Mouse (Mus musculus): ENCODE measurements around the gene Nceh1. TPM values are rescaled to one million over a fixed set of nuclear protein-coding genes. Genes with fewer than 3 reads are reported as not detected.
A peak's percentile ranks its signal among the peaks of the same experiment; 100 is the strongest.

The Nceh1 gene
- total and polyA plus RNA-seq, 2 experiments = 8.9 to 32.5 TPM

GRCm38 (mm10) chr3:27306815-27307214 is 124.0 kb downstream of the Nceh1 start:
- no peak for DNase-seq (ENCODE audit: extremely low read depth, low read depth, low spot score)
- Histone ChIP-seq H3K27me3 (ENCODE audit: control insufficient read depth, insufficient read depth, low read length) (no peaks in the 10 kb centered on the region), H3K4me1 (ENCODE audit: control insufficient read depth, insufficient read depth, low read length) (no peaks in the 10 kb centered on the region), H3K27ac (replicated peaks; ENCODE audit: insufficient read depth, low read depth, low read length) (no peak overlapping the region), H3K9ac (ENCODE audit: low read depth, low read length) (no peak overlapping the region), H3K79me2 (ENCODE audit: control insufficient read depth, insufficient read depth, low read length) (no peaks in the 10 kb centered on the region), H3K36me3 (ENCODE audit: control insufficient read depth, insufficient read depth, low read length) (no peaks in the 10 kb centered on the region), H3K4me3 (ENCODE audit: insufficient read depth, low read depth, low read length) (no peak overlapping the region)
- TF ChIP-seq CTCF (IDR thresholded peaks at IDR 0.05; ENCODE audit: low read depth, low read length) (no peak), POLR2A (IDR thresholded peaks at IDR 0.05; ENCODE audit: extremely low read depth, insufficient read depth, low read length) (no peak)
- 84% methylated on average over 10 of the region's 10 CpGs for WGBS

- no peak for TF ChIP-seq POLR2A (IDR thresholded peaks at IDR 0.05; ENCODE audit: extremely low read depth, insufficient read depth, low read length)
- no peak for TF ChIP-seq CTCF (IDR thresholded peaks at IDR 0.05; ENCODE audit: low read depth, low read length)
- H3K27ac ChIP-seq (replicated peaks; ENCODE audit: insufficient read depth, low read depth, low read length) = no peak overlapping the region
- H3K79me2 ChIP-seq (ENCODE audit: control insufficient read depth, insufficient read depth, low read length) = no peaks in the 10 kb centered on the region
- H3K9ac ChIP-seq (ENCODE audit: low read depth, low read length) = no peak overlapping the region
- H3K4me1 ChIP-seq (ENCODE audit: control insufficient read depth, insufficient read depth, low read length) = peaks cover 2% of the 10 kb centered on the region; the same call in 1 of the 2 replicates
- WGBS = 95% methylated on average over 7 of the region's 7 CpGs
- DNase-seq (ENCODE audit: extremely low read depth, low read depth, low spot score) = no peak
- no peaks in the 10 kb centered on the region for H3K27me3 ChIP-seq (ENCODE audit: control insufficient read depth, insufficient read depth, low read length)
- H3K4me3 ChIP-seq (ENCODE audit: insufficient read depth, low read depth, low read length) = no peak overlapping the region
- no peaks in the 10 kb centered on the region for H3K36me3 ChIP-seq (ENCODE audit: control insufficient read depth, insufficient read depth, low read length)
These were observed 128.2 kb downstream of the Nceh1 start for GRCm38 (mm10) chr3:27310973-27311372.

- no peaks in the 10 kb centered on the region for H3K27me3 ChIP-seq (ENCODE audit: control insufficient read depth, insufficient read depth, low read length)
- no peak overlapping the region for H3K4me3 ChIP-seq (ENCODE audit: insufficient read depth, low read depth, low read length)
- no peak for DNase-seq (ENCODE audit: extremely low read depth, low read depth, low spot score)
- H3K27ac ChIP-seq (replicated peaks; ENCODE audit: insufficient read depth, low read depth, low read length) = no peak overlapping the region
- no peak overlapping the region for H3K9ac ChIP-seq (ENCODE audit: low read depth, low read length)
- H3K79me2 ChIP-seq (ENCODE audit: control insufficient read depth, insufficient read depth, low read length) = no peaks in the 10 kb centered on the region
- H3K36me3 ChIP-seq (ENCODE audit: control insufficient read depth, insufficient read depth, low read length) = no peaks in the 10 kb centered on the region
- WGBS = 92% methylated on average over 4 of the region's 4 CpGs
- TF ChIP-seq POLR2A (IDR thresholded peaks at IDR 0.05; ENCODE audit: extremely low read depth, insufficient read depth, low read length) (no peak), CTCF (IDR thresholded peaks at IDR 0.05; ENCODE audit: low read depth, low read length) (no peak)
- H3K4me1 ChIP-seq (ENCODE audit: control insufficient read depth, insufficient read depth, low read length) = peaks cover 2% of the 10 kb centered on the region; the same call in 1 of the 2 replicates
These were observed 128.7 kb downstream of the Nceh1 start for GRCm38 (mm10) chr3:27311475-27311874.

GRCm38 (mm10) chr3:27314506-27315164 is 131.9 kb downstream of the Nceh1 start:
- Histone ChIP-seq H3K36me3 (ENCODE audit: control insufficient read depth, insufficient read depth, low read length) (no peaks in the 10 kb centered on the region), H3K4me1 (ENCODE audit: control insufficient read depth, insufficient read depth, low read length) (peaks cover 2% of the 10 kb centered on the region; the same call in 1 of the 2 replicates), H3K27ac (replicated peaks; ENCODE audit: insufficient read depth, low read depth, low read length) (no peak overlapping the region), H3K27me3 (ENCODE audit: control insufficient read depth, insufficient read depth, low read length) (no peaks in the 10 kb centered on the region), H3K9ac (ENCODE audit: low read depth, low read length) (no peak overlapping the region), H3K4me3 (ENCODE audit: insufficient read depth, low read depth, low read length) (no peak overlapping the region), H3K79me2 (ENCODE audit: control insufficient read depth, insufficient read depth, low read length) (no peaks in the 10 kb centered on the region)
- 45% methylated on average over 2 of the region's 2 CpGs for WGBS
- TF ChIP-seq CTCF (IDR thresholded peaks at IDR 0.05; ENCODE audit: low read depth, low read length) (0 out of 2 replicates have a peak, but pooled peaks have one; percentile 6), POLR2A (IDR thresholded peaks at IDR 0.05; ENCODE audit: extremely low read depth, insufficient read depth, low read length) (no peak)
- DNase-seq (ENCODE audit: extremely low read depth, low read depth, low spot score) = no peak

- no peaks in the 10 kb centered on the region for H3K36me3 ChIP-seq (ENCODE audit: control insufficient read depth, insufficient read depth, low read length)
- H3K79me2 ChIP-seq (ENCODE audit: control insufficient read depth, insufficient read depth, low read length) = no peaks in the 10 kb centered on the region
- DNase-seq (ENCODE audit: extremely low read depth, low read depth, low spot score) = peak; percentile 66
- TF ChIP-seq POLR2A (IDR thresholded peaks at IDR 0.05; ENCODE audit: extremely low read depth, insufficient read depth, low read length) (no peak), CTCF (IDR thresholded peaks at IDR 0.05; ENCODE audit: low read depth, low read length) (no peak)
- peaks cover 4% of the 10 kb centered on the region for H3K4me1 ChIP-seq (ENCODE audit: control insufficient read depth, insufficient read depth, low read length)
- H3K27me3 ChIP-seq (ENCODE audit: control insufficient read depth, insufficient read depth, low read length) = no peaks in the 10 kb centered on the region
- peak within 1 kb of the TSS; percentile 52 for H3K4me3 ChIP-seq (ENCODE audit: insufficient read depth, low read depth, low read length)
- peak within 1 kb of the TSS; percentile 43 for H3K27ac ChIP-seq (replicated peaks; ENCODE audit: insufficient read depth, low read depth, low read length)
- 37% methylated on average over 9 of the region's 9 CpGs for WGBS
- peak within 1 kb of the TSS; percentile 64 for H3K9ac ChIP-seq (ENCODE audit: low read depth, low read length)
These were observed 134.0 kb downstream of the Nceh1 start, which contains the start of gene Tnfsf10 for GRCm38 (mm10) chr3:27316559-27317287. Gene Tnfsf10, plus strand, starts transcription at chr3:27317028.
